Mouse (Mus musculus): Measurements from ENCODE around the gene Tsfm. TPM values are rescaled to one million over a fixed set of nuclear protein-coding genes. Genes with fewer than 3 reads are reported as not detected.

Tsfm gene
- polyA plus RNA-seq, 1 experiment from 2014 or later = 74.7 TPM

GRCm38 (mm10) chr10:127061513-127061912 is 30.9 kb upstream of the Tsfm start:
- Histone ChIP-seq H3K9ac (peak overlapping the region; percentile 97), H3K4me2 (peak overlapping the region; percentile 91), H3K27ac (peak overlapping the region; percentile 96), H3K4me1 (peaks cover 54% of the 10 kb centered on the region), H3K4me3 (peak overlapping the region; percentile 92; the same call in 1 of the 2 replicates), H3K9me3 (replicated peaks) (no peaks in the 10 kb centered on the region), H3K36me3 (ENCODE audit: poor library complexity, severe bottlenecking) (peaks cover 34% of the 10 kb centered on the region), H3K27me3 (no peaks in the 10 kb centered on the region)
- WGBS = 71% methylated on average over 2 of the region's 2 CpGs
- no peak for ATAC-seq

- Histone ChIP-seq H3K27ac (peak overlapping the region; percentile 96), H3K36me3 (ENCODE audit: poor library complexity, severe bottlenecking) (peaks cover 34% of the 10 kb centered on the region), H3K4me3 (peak overlapping the region; percentile 92), H3K27me3 (no peaks in the 10 kb centered on the region), H3K4me1 (peaks cover 52% of the 10 kb centered on the region), H3K4me2 (peak overlapping the region; percentile 91), H3K9ac (peak overlapping the region; percentile 97), H3K9me3 (replicated peaks) (no peaks in the 10 kb centered on the region)
- 17% methylated on average over 5 of the region's 5 CpGs for WGBS
- ATAC-seq = no peak
Observed at GRCm38 (mm10) chr10:127061085-127061484, 30.4 kb upstream of the Tsfm start.

GRCm38 (mm10) chr10:127059968-127060916 is 29.6 kb upstream of the Tsfm start, which contains the start of gene March9:
March9 (minus strand) TSS chr10:127060184.
- Histone ChIP-seq H3K4me1 (peaks cover 44% of the 10 kb centered on the region), H3K36me3 (ENCODE audit: poor library complexity, severe bottlenecking) (peaks cover 34% of the 10 kb centered on the region), H3K4me2 (peak within 1 kb of the TSS; percentile 91), H3K27me3 (no peaks in the 10 kb centered on the region), H3K27ac (peak within 1 kb of the TSS; percentile 96), H3K4me3 (peak within 1 kb of the TSS; percentile 92), H3K9ac (peak within 1 kb of the TSS; percentile 97), H3K9me3 (replicated peaks) (no peaks in the 10 kb centered on the region)
- under 1% methylated on average over 60 of the region's 72 CpGs for WGBS
- ATAC-seq = peak; percentile 48

- WGBS = 1% methylated on average over 31 of the region's 92 CpGs
- peaks cover 36% of the 10 kb centered on the region for H3K4me1 ChIP-seq
- peak overlapping the region; percentile 92 for H3K4me3 ChIP-seq
- H3K4me2 ChIP-seq = peak overlapping the region; percentile 91
- H3K27ac ChIP-seq = peak overlapping the region; percentile 96
- H3K36me3 ChIP-seq (ENCODE audit: poor library complexity, severe bottlenecking) = peaks cover 37% of the 10 kb centered on the region
- H3K9ac ChIP-seq = peak overlapping the region; percentile 97
- no peaks in the 10 kb centered on the region for H3K27me3 ChIP-seq
- no peaks in the 10 kb centered on the region for H3K9me3 ChIP-seq (replicated peaks)
- ATAC-seq = 0 out of 2 replicates have a peak, but pooled peaks have one; percentile 0
Observed at GRCm38 (mm10) chr10:127059174-127059967, 28.7 kb upstream of the Tsfm start.

GRCm38 (mm10) chr10:127058708-127059107 is 28.1 kb upstream of the Tsfm start:
- H3K9ac ChIP-seq = peak overlapping the region; percentile 97
- H3K4me3 ChIP-seq = peak overlapping the region; percentile 92
- 7% methylated on average over 8 of the region's 8 CpGs for WGBS
- H3K4me1 ChIP-seq = peaks cover 36% of the 10 kb centered on the region
- no peak for ATAC-seq
- H3K9me3 ChIP-seq (replicated peaks) = no peaks in the 10 kb centered on the region
- H3K36me3 ChIP-seq (ENCODE audit: poor library complexity, severe bottlenecking) = peaks cover 43% of the 10 kb centered on the region
- H3K27me3 ChIP-seq = no peaks in the 10 kb centered on the region
- H3K27ac ChIP-seq = peak overlapping the region; percentile 8; the same call in 1 of the 2 replicates
- peak overlapping the region; percentile 91 for H3K4me2 ChIP-seq

GRCm38 (mm10) chr10:127058161-127058560 is 27.5 kb upstream of the Tsfm start:
- ATAC-seq = peak; percentile 25; the same call in 1 of the 2 replicates
- no peaks in the 10 kb centered on the region for H3K27me3 ChIP-seq
- H3K9ac ChIP-seq = peak overlapping the region; percentile 97
- H3K27ac ChIP-seq = no peak overlapping the region
- WGBS = 0% methylated on average over 9 of the region's 9 CpGs
- H3K4me3 ChIP-seq = peak overlapping the region; percentile 92
- peaks cover 49% of the 10 kb centered on the region for H3K36me3 ChIP-seq (ENCODE audit: poor library complexity, severe bottlenecking)
- peaks cover 36% of the 10 kb centered on the region for H3K4me1 ChIP-seq
- H3K9me3 ChIP-seq (replicated peaks) = no peaks in the 10 kb centered on the region
- H3K4me2 ChIP-seq = peak overlapping the region; percentile 91

GRCm38 (mm10) chr10:127056490-127056889 is 25.9 kb upstream of the Tsfm start:
- Histone ChIP-seq H3K27me3 (peaks cover 8% of the 10 kb centered on the region), H3K9me3 (replicated peaks) (no peaks in the 10 kb centered on the region), H3K27ac (no peak overlapping the region), H3K4me3 (no peak overlapping the region), H3K4me2 (no peak overlapping the region), H3K4me1 (peaks cover 27% of the 10 kb centered on the region), H3K9ac (no peak overlapping the region), H3K36me3 (ENCODE audit: poor library complexity, severe bottlenecking) (peaks cover 53% of the 10 kb centered on the region)
- WGBS = 93% methylated on average over 20 of the region's 20 CpGs
- no peak for ATAC-seq

- no peak overlapping the region for H3K4me3 ChIP-seq
- peaks cover 53% of the 10 kb centered on the region for H3K36me3 ChIP-seq (ENCODE audit: poor library complexity, severe bottlenecking)
- no peak overlapping the region; the same call in 1 of the 2 replicates for H3K9ac ChIP-seq
- ATAC-seq = no peak
- peaks cover 17% of the 10 kb centered on the region for H3K4me1 ChIP-seq
- H3K27ac ChIP-seq = no peak overlapping the region
- no peak overlapping the region for H3K4me2 ChIP-seq
- peaks cover 19% of the 10 kb centered on the region for H3K27me3 ChIP-seq
- H3K9me3 ChIP-seq (replicated peaks) = no peaks in the 10 kb centered on the region
- WGBS = 95% methylated on average over 8 of the region's 8 CpGs
Observed at GRCm38 (mm10) chr10:127055406-127055805, 24.8 kb upstream of the Tsfm start.

- no peak overlapping the region for H3K4me3 ChIP-seq
- no peak overlapping the region for H3K27ac ChIP-seq
- H3K4me2 ChIP-seq = no peak overlapping the region
- H3K4me1 ChIP-seq = peaks cover 16% of the 10 kb centered on the region
- H3K9ac ChIP-seq = no peak overlapping the region
- no peaks in the 10 kb centered on the region for H3K9me3 ChIP-seq (replicated peaks)
- H3K36me3 ChIP-seq (ENCODE audit: poor library complexity, severe bottlenecking) = peaks cover 53% of the 10 kb centered on the region
- peaks cover 27% of the 10 kb centered on the region for H3K27me3 ChIP-seq
- no peak for ATAC-seq
- WGBS = 74% methylated on average over 4 of the region's 4 CpGs
Observed at GRCm38 (mm10) chr10:127054646-127055045, 24.0 kb upstream of the Tsfm start.

- H3K27me3 ChIP-seq = peaks cover 54% of the 10 kb centered on the region
- no peak overlapping the region for H3K4me2 ChIP-seq
- no peak overlapping the region for H3K4me3 ChIP-seq
- no peak for ATAC-seq
- H3K9me3 ChIP-seq (replicated peaks) = no peaks in the 10 kb centered on the region
- H3K36me3 ChIP-seq (ENCODE audit: poor library complexity, severe bottlenecking) = peaks cover 24% of the 10 kb centered on the region
- 17% methylated on average over 10 of the region's 10 CpGs for WGBS
- H3K27ac ChIP-seq = no peak overlapping the region
- peaks cover 11% of the 10 kb centered on the region for H3K4me1 ChIP-seq
- no peak overlapping the region for H3K9ac ChIP-seq
Observed at GRCm38 (mm10) chr10:127050119-127050474, 19.5 kb upstream of the Tsfm start.

GRCm38 (mm10) chr10:127049395-127050118 is 18.9 kb upstream of the Tsfm start:
- no peaks in the 10 kb centered on the region for H3K9me3 ChIP-seq (replicated peaks)
- 2% methylated on average over 29 of the region's 29 CpGs for WGBS
- H3K9ac ChIP-seq = 0 out of 2 replicates have a peak overlapping the region, but pooled peaks have one; percentile 14
- peaks cover 23% of the 10 kb centered on the region for H3K36me3 ChIP-seq (ENCODE audit: poor library complexity, severe bottlenecking)
- H3K4me1 ChIP-seq = peaks cover 11% of the 10 kb centered on the region
- H3K4me3 ChIP-seq = peak overlapping the region; percentile 3; the same call in 1 of the 2 replicates
- no peak for ATAC-seq
- H3K27ac ChIP-seq = no peak overlapping the region
- H3K27me3 ChIP-seq = peaks cover 54% of the 10 kb centered on the region
- H3K4me2 ChIP-seq = peak overlapping the region; percentile 2; the same call in 1 of the 2 replicates
